Mouse (Mus musculus) spleen, adult 12 weeks (tissue): ENCODE results near the gene Thy1.

Experiments used
- DNase-seq: peaks from one replicate; pipeline ENCODE4 v3.0.0; 2022; ENCODE audit warnings: low spot score

Thy1 gene

GRCm38 (mm10) chr9:44042836-44043707 lies at the start of gene Thy1:
TSS of gene Thy1 (plus strand) at chr9:44043384.
- DNase-seq: no peak

- no peak for DNase-seq
Observed at GRCm38 (mm10) chr9:43997681-43998080, 45.5 kb upstream of the Thy1 start.

DNA sequence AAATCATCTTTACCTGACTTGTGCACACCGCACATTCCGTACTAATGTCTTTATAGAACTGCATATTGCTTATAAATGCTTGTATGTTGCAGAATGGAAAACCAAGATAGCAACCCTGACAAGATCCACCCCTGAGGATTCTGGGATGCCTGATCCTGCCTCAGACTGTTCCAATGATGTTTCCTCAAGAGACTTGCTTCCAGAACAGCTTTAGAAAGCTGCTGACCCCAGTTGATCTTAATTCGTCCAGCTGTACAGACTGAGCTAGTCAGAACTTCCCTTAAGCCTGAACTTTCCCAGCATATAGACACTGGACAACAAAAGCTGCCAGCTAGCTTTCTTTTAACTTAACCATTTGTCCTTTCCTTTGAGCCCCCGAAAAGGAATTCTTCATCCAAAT lies 44.3 kb upstream of the Thy1 start:
- no peak for DNase-seq

DNA sequence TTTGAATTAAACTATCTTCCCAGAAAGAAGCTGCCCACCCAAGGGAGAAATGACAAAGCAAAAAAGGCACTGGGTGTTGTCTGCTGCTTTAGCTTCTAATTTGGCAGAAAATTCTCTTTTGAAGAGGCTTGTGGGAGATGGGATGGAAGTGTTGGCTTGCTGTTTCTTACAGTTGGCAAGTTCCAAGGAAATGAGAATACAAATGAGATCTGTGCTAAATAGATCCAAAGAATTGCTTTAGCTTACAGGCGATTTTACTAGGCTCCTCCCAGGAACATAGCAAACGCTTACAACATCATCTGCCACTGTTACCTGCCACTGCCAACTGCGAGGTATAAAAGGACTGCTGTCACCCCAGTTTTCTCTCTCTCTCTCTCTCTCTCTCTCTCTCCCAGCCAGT lies 38.8 kb upstream of the Thy1 start:
- no peak for DNase-seq

DNA sequence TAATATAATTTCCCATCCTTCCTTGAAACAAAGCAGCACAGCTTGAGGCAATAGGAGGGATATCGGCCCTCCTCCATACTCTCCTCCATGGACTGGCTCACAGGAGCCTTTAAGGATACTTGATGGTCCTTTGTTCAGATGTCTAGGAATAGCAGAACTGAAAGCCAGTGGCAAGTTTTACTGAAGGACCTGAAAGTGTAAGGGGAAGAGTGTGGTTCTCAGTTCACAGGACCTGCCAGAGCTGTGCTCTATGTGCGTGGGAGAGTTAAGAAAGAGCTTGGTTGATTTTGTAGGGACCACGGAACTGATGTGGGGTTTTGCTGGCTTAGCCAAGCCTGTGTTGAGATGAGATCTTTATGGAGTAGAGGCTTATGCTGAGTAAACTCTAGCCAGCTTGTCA lies 37.9 kb upstream of the Thy1 start:
- no peak for DNase-seq

GRCm38 (mm10) chr9:44007323-44007722 lies 35.9 kb upstream of the Thy1 start:
- DNase-seq: no peak

GRCm38 (mm10) chr9:44007991-44008390 lies 35.2 kb upstream of the Thy1 start:
- DNase-seq: no peak

DNA sequence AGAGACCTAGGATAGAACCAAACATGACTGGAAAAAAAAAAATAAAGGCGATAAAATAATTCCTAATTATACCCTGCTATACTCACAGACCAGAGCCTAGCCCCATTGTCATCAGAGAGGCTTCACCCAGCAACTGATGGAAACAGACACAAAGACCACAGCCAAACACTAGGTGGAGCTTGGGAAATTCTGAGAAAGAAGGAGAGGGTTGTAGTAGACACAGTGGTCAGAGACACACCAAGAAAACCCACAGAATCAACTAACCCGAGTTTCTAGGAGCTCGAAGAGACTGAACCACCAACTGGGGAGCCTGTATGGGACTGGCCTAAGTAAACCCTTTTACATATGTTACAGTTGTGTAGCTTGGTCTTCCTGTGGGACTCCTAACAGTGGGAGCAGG lies 32.3 kb upstream of the Thy1 start:
- no peak for DNase-seq

GRCm38 (mm10) chr9:44011668-44012067 lies 31.5 kb upstream of the Thy1 start:
- DNase-seq: no peak

DNA sequence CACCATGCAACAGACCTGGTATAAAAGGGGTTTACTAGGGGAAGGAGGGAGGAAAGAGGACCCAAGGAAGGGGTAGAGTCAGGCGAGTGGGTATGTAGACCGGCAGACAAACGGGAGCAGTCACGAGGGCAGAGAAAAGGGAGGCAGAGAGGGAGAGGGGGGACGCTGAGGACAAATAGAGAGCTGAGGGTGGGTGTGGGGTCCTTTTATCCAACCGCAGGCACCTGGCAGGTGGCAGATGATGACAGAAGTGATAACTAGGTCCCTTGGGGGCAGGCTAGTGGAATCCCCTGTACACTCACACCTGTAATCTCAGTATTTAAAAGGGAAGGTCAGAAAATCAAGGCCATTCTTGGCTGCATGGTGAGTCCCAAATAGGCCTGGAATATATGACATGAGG lies 31.0 kb upstream of the Thy1 start:
- DNase-seq: no peak

GRCm38 (mm10) chr9:44012761-44013301 lies 30.4 kb upstream of the Thy1 start:
- DNase-seq: no peak

GRCm38 (mm10) chr9:44013781-44014180 lies 29.4 kb upstream of the Thy1 start:
- DNase-seq: no peak

GRCm38 (mm10) chr9:44016304-44016703 lies 26.9 kb upstream of the Thy1 start:
- no peak for DNase-seq

- no peak for DNase-seq
Observed at GRCm38 (mm10) chr9:44017846-44018245, 25.3 kb upstream of the Thy1 start.

DNA sequence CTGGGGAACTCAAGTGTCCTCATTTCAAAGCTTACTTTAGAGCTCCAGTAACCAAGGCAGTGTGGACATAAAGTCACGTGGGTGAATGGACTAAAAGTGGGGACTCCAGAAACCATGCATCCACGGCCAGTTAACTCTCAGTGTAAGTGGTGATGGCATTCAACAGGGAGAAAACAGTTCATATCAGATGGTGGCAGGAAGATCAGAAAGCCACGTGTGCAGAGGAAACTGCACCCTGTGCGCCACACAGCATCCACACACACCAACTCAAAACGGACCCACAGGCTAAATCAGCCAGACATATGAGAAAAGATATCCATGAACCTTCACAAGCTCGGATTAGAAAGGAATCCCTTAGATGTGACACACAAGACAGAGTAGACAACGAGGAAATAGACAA lies 23.2 kb upstream of the Thy1 start:
- DNase-seq: no peak

- no peak for DNase-seq
Observed at GRCm38 (mm10) chr9:44022100-44022847, 20.9 kb upstream of the Thy1 start.

DNA sequence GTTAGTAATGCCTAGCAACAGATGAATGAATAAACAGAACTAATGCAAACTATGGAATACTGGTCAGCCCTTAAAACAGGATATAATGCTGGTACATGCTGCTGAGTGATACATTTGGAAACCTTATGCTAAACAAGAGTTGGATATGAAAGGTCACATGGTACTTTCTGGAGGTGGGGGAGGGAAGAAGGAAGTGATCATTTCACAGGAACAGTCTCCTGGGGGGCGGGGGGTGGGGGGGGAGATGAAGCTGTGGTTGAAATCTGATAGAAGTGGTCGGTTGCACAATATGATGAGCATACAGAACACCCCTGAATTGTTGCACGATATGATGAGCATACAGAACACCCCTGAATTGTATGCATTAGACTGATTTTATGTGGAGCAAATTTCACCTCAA lies 19.1 kb upstream of the Thy1 start:
- DNase-seq: no peak

- DNase-seq: no peak
Observed at GRCm38 (mm10) chr9:44029580-44030236, 13.5 kb upstream of the Thy1 start.

GRCm38 (mm10) chr9:44030646-44031045 lies 12.5 kb upstream of the Thy1 start:
- DNase-seq: no peak

- DNase-seq: no peak
Observed at GRCm38 (mm10) chr9:44031079-44031478, 12.1 kb upstream of the Thy1 start.

DNA sequence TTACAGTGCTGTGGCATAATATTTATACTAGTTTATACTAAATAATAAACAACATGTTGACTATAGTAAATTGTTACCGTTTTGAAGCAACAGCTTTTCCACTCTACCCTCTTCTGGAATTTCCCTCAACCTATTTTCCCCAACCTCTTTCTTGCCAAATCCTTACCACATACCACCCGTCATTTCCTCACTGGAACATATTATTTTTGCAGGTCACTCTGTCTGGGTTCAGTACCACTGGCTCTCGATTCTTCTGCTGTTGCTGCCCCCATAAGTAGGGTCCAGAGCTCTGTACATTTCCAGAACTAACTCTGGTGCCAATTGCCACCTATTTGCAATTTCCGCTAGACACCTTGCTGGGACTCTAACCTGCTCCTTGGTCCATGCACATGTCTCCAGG lies 11.2 kb upstream of the Thy1 start:
- DNase-seq: no peak

DNA sequence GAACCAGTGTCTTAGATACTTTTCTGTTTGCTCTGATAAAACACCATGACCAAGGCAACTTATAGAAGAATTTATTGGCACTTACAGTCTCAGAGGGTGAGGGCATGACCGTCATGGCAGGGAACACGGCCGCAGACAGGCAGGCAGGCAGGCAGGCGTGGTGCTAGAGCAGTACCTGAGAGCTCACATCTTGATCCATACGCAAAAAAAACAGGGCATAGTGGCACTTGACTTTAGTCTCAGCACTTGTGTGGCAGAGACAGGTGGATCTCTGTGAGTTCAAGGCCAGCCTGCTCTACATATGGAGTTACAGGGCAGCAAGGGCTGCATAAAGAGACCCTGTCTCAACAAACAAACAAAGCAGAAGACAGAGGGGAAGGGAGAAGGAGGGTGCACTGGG lies 9.9 kb upstream of the Thy1 start:
- DNase-seq: no peak
